Mouse (Mus musculus) MEL (cell line): ENCODE measurements at regions not wholly inside any gene's neighbourhood (a gene's known extent, or its start where the extent isn't known, plus 50 kb on each side); places are given as distances from the start of the nearest gene placed in this dataset.

ENCODE experiments used
- DNase-seq: peaks from one replicate; pipeline ENCODE4 v3.0.0; 2011; ENCODE audit warnings: low read depth, low spot score
- H3K27ac ChIP-seq: 2 replicates; pipeline ENCODE4 v1.5.1; 2012; ENCODE audit warnings: low read depth, mild to moderate bottlenecking, control low read depth, low read length, moderate library complexity; ENCODE audit not compliant: control insufficient read depth
- H3K27me3 ChIP-seq, 2 experiments: fragments of 150-350 bp in 1 of 2; sonication (generic) in 1 of 2; 2 replicates each; pipeline ENCODE4 v1.6.1; 2012; ENCODE audit warnings: low read length in 2 of 2, mild to moderate bottlenecking in 2 of 2, improper control_type of control experiment in 1 of 2, moderate library complexity in 1 of 2; ENCODE audit not compliant: insufficient read depth in 2 of 2, control insufficient read depth in 1 of 2
- H3K36me3 ChIP-seq, 2 experiments: 2 replicates each; pipeline ENCODE4 v1.6.1; 2012 to 2014; ENCODE audit warnings: low read length in 2 of 2, improper control_type of control experiment in 1 of 2, inconsistent platforms in 1 of 2, mild to moderate bottlenecking in 1 of 2; ENCODE audit not compliant: insufficient read depth in 2 of 2, control insufficient read depth in 1 of 2
- H3K4me1 ChIP-seq, 2 experiments: fragments of 150-350 bp in 1 of 2; sonication (generic) in 1 of 2; 2 replicates each; pipeline ENCODE4 v1.6.1; 2012; ENCODE audit warnings: low read length in 2 of 2, improper control_type of control experiment in 1 of 2, mild to moderate bottlenecking in 1 of 2; ENCODE audit not compliant: insufficient read depth in 2 of 2, control insufficient read depth in 1 of 2
- H3K4me3 ChIP-seq, 2 experiments: fragments of 150-350 bp in 1 of 2; sonication (generic) in 1 of 2; 2 replicates each; pipeline ENCODE4 v1.5.1; 2012; ENCODE audit warnings: low read depth in 2 of 2, low read length in 2 of 2, mild to moderate bottlenecking in 2 of 2, moderate library complexity in 2 of 2, control low read depth in 1 of 2, improper control_type of control experiment in 1 of 2; ENCODE audit not compliant: control insufficient read depth in 1 of 2, insufficient read depth in 1 of 2
- H3K79me2 ChIP-seq: 2 replicates; pipeline ENCODE4 v1.6.1; 2012; ENCODE audit warnings: mild to moderate bottlenecking, low read length, moderate library complexity; ENCODE audit not compliant: control insufficient read depth, poor library complexity, insufficient read depth
- H3K9ac ChIP-seq: 2 replicates; pipeline ENCODE4 v1.6.1; 2012; ENCODE audit warnings: low read depth, mild to moderate bottlenecking, control low read depth, low read length, moderate library complexity; ENCODE audit not compliant: control insufficient read depth, poor library complexity, severe bottlenecking
- H3K9me3 ChIP-seq: fragments of 150-350 bp; sonication (generic); replicated peaks from 2 replicates; pipeline ENCODE4 v1.6.1; 2012; ENCODE audit warnings: mild to moderate bottlenecking, low read length, improper control_type of control experiment, moderate library complexity; ENCODE audit not compliant: insufficient read depth
- BHLHE40 ChIP-seq: IDR thresholded peaks from 2 replicates; pipeline ENCODE4 v1.6.1; 2012; ENCODE audit warnings: low read depth, mild to moderate bottlenecking, inconsistent platforms, low read length, improper control_type of control experiment, borderline replicate concordance
- CHD1 ChIP-seq: IDR thresholded peaks from 2 replicates; pipeline ENCODE4 v1.6.1; 2012; ENCODE audit warnings: low read depth, mild to moderate bottlenecking, inconsistent platforms, low read length, improper control_type of control experiment
- CHD2 ChIP-seq: IDR thresholded peaks from 2 replicates; pipeline ENCODE4 v1.6.1; 2011; ENCODE audit warnings: low read length, improper control_type of control experiment
- E2F4 ChIP-seq: IDR thresholded peaks from 2 replicates; pipeline ENCODE4 v1.6.1; 2011; ENCODE audit warnings: low read depth, low read length, improper control_type of control experiment, borderline replicate concordance
- EP300 ChIP-seq, 2 experiments: IDR thresholded peaks; 2 replicates each; pipeline ENCODE4 v1.6.1; 2011; ENCODE audit warnings: improper control_type of control experiment in 2 of 2, low read length in 2 of 2, low read depth in 1 of 2, mild to moderate bottlenecking in 1 of 2
- ETS1 ChIP-seq: IDR thresholded peaks from 2 replicates; pipeline ENCODE4 v1.6.1; 2012; ENCODE audit warnings: low read depth, mild to moderate bottlenecking, inconsistent platforms, low read length, improper control_type of control experiment, moderate library complexity
- GATA1 ChIP-seq: IDR thresholded peaks from 2 replicates; pipeline ENCODE4 v1.6.1; 2011; ENCODE audit warnings: low read depth, low read length, improper control_type of control experiment
- JUND ChIP-seq: IDR thresholded peaks from 2 replicates; pipeline ENCODE4 v1.6.1; 2011; ENCODE audit warnings: low read depth, mild to moderate bottlenecking, improper control_type of control experiment, low read length
- MAX ChIP-seq: IDR thresholded peaks from 2 replicates; pipeline ENCODE4 v1.6.1; 2011; ENCODE audit warnings: low read length, improper control_type of control experiment
- MXI1 ChIP-seq: IDR thresholded peaks from 2 replicates; pipeline ENCODE4 v1.6.1; 2011; ENCODE audit warnings: mild to moderate bottlenecking, low read depth, low read length, improper control_type of control experiment
- MYB ChIP-seq: IDR thresholded peaks from 2 replicates; pipeline ENCODE4 v1.6.1; 2011; ENCODE audit warnings: mild to moderate bottlenecking, low read depth, low read length, improper control_type of control experiment
- NELFE ChIP-seq: IDR thresholded peaks from 2 replicates; pipeline ENCODE4 v1.6.1; 2011; ENCODE audit warnings: low read depth, low read length, improper control_type of control experiment
- POLR2A ChIP-seq, 2 experiments: IDR thresholded peaks; 2 replicates each; pipeline ENCODE4 v1.6.1; 2011 to 2012; ENCODE audit warnings: low read length in 2 of 2, mild to moderate bottlenecking in 2 of 2, control low read depth in 1 of 2, improper control_type of control experiment in 1 of 2, low read depth in 1 of 2, moderate library complexity in 1 of 2; ENCODE audit not compliant: control insufficient read depth in 1 of 2, insufficient read depth in 1 of 2, poor library complexity in 1 of 2
- POLR2AphosphoS2 ChIP-seq: IDR thresholded peaks from 2 replicates; pipeline ENCODE4 v1.6.1; 2011; ENCODE audit warnings: low read length, improper control_type of control experiment
- SIN3A ChIP-seq: IDR thresholded peaks from 2 replicates; pipeline ENCODE4 v1.6.1; 2012; ENCODE audit warnings: low read length, improper control_type of control experiment, inconsistent platforms
- TBP ChIP-seq: IDR thresholded peaks from 2 replicates; pipeline ENCODE4 v1.8.0; 2011; ENCODE audit warnings: low read depth, low read length, improper control_type of control experiment
- TCF12 ChIP-seq: IDR thresholded peaks from 2 replicates; pipeline ENCODE4 v1.6.1; 2014; ENCODE audit warnings: low read depth, mild to moderate bottlenecking, inconsistent platforms, low read length, improper control_type of control experiment, moderate library complexity
- UBTF ChIP-seq: IDR thresholded peaks from 2 replicates; pipeline ENCODE4 v1.6.1; 2012; ENCODE audit warnings: low read depth, mild to moderate bottlenecking, inconsistent platforms, low read length, improper control_type of control experiment, moderate library complexity, borderline replicate concordance; ENCODE audit not compliant: insufficient read depth
- USF2 ChIP-seq, 2 experiments: IDR thresholded peaks; 2 replicates each; pipeline ENCODE4 v1.6.1; 2011 to 2012; ENCODE audit warnings: improper control_type of control experiment in 2 of 2, low read length in 2 of 2, borderline replicate concordance in 1 of 2, inconsistent platforms in 1 of 2, low read depth in 1 of 2, mild to moderate bottlenecking in 1 of 2; ENCODE audit not compliant: insufficient read depth in 1 of 2
- ZC3H11A ChIP-seq: IDR thresholded peaks from 2 replicates; pipeline ENCODE4 v1.6.1; 2012; ENCODE audit warnings: low read depth, mild to moderate bottlenecking, inconsistent platforms, low read length, improper control_type of control experiment

- Histone ChIP-seq H3K27ac (no peak overlapping the region), H3K4me3 (no peak overlapping the region), H3K36me3 (no peaks in the 10 kb centered on the region), H3K9ac (no peak overlapping the region), H3K9me3 (no peaks in the 10 kb centered on the region), H3K4me1 (no peaks in the 10 kb centered on the region), H3K79me2 (no peaks in the 10 kb centered on the region), H3K27me3 (no peaks in the 10 kb centered on the region)
- TF ChIP-seq E2F4: no peak
- TF ChIP-seq POLR2AphosphoS2: no peak
- DNase-seq: no peak
These were observed 168.9 kb downstream of the Cenpc1 start for GRCm38 (mm10) chr5:85896452-85896851.

GRCm38 (mm10) chr5:85895814-85896213 lies 169.6 kb downstream of the Cenpc1 start:
- H3K79me2 ChIP-seq: no peaks in the 10 kb centered on the region
- H3K27me3 ChIP-seq: no peaks in the 10 kb centered on the region
- no peak for DNase-seq
- TF ChIP-seq MAX (no peak), BHLHE40 (no peak), TBP (no peak), JUND (no peak), USF2 (IDR thresholded peaks at IDR 0.05; ENCODE audit: borderline replicate concordance in 1 of 2, insufficient read depth in 1 of 2, low read depth in 1 of 2, low read length in 2 of 2) (no peak), POLR2AphosphoS2 (no peak), TCF12 (no peak), MXI1 (no peak), ZC3H11A (no peak), SIN3A (no peak), NELFE (no peak), EP300 (IDR thresholded peaks at IDR 0.05; ENCODE audit: low read depth in 1 of 2, low read length in 2 of 2) (no peak), UBTF (no peak), POLR2A (IDR thresholded peaks at IDR 0.05; ENCODE audit: control insufficient read depth in 1 of 2, insufficient read depth in 1 of 2, low read depth in 1 of 2, low read length in 2 of 2, poor library complexity in 1 of 2) (no peak), E2F4 (no peak), ETS1 (no peak), GATA1 (no peak), CHD1 (no peak), MYB (no peak), CHD2 (no peak)
- H3K27ac ChIP-seq: no peak overlapping the region
- no peaks in the 10 kb centered on the region for H3K9me3 ChIP-seq
- H3K9ac ChIP-seq: no peak overlapping the region
- no peak overlapping the region for H3K4me3 ChIP-seq
- no peaks in the 10 kb centered on the region for H3K4me1 ChIP-seq
- H3K36me3 ChIP-seq: no peaks in the 10 kb centered on the region
